Mouse (Mus musculus) ES-Bruce4 (cell line): ENCODE results near the gene Psmd14.

Experiments
- CTCF ChIP-seq: IDR thresholded peaks from one replicate; pipeline ENCODE4 v1.8.1; 2011; ENCODE audit warnings: low read depth, low read length
- EP300 ChIP-seq: IDR thresholded peaks from 2 replicates; pipeline ENCODE4 v1.6.1; 2011; ENCODE audit warnings: low read depth, low read length; ENCODE audit not compliant: insufficient read depth
- POLR2A ChIP-seq: IDR thresholded peaks from one replicate; pipeline ENCODE4 v1.8.1; 2011; ENCODE audit warnings: low read length; ENCODE audit not compliant: insufficient read depth

DNA sequence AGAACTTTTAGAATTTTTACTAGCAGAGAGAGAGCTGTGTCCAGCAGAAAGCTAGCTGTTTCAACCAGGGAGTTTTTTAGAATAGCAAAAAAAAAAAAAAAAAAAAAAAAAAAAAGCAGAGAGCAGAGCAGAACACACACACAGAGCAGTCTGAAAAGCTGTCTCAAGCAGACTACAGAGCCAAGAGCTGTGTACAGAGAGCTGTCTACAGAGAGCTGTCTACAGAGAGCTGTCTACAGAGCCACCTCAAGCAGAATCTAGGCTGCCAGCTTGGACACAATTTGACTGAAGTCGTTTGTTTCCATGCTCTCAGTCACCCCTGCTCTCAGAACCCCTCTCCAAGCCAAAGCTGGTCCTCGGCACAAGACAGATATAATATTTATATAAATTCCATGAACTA is 35.9 kb downstream of the Psmd14 start:
- no peak for TF ChIP-seq CTCF
- no peak for TF ChIP-seq POLR2A
- TF ChIP-seq EP300 = no peak
